Mouse (Mus musculus): Measurements from ENCODE around the gene Gpr153. TPM values are rescaled to one million over a fixed set of nuclear protein-coding genes. Genes with fewer than 3 reads are reported as not detected.

The Gpr153 gene
- polyA plus RNA-seq, 2 experiments: 33.0 to 56.5 TPM

DNA sequence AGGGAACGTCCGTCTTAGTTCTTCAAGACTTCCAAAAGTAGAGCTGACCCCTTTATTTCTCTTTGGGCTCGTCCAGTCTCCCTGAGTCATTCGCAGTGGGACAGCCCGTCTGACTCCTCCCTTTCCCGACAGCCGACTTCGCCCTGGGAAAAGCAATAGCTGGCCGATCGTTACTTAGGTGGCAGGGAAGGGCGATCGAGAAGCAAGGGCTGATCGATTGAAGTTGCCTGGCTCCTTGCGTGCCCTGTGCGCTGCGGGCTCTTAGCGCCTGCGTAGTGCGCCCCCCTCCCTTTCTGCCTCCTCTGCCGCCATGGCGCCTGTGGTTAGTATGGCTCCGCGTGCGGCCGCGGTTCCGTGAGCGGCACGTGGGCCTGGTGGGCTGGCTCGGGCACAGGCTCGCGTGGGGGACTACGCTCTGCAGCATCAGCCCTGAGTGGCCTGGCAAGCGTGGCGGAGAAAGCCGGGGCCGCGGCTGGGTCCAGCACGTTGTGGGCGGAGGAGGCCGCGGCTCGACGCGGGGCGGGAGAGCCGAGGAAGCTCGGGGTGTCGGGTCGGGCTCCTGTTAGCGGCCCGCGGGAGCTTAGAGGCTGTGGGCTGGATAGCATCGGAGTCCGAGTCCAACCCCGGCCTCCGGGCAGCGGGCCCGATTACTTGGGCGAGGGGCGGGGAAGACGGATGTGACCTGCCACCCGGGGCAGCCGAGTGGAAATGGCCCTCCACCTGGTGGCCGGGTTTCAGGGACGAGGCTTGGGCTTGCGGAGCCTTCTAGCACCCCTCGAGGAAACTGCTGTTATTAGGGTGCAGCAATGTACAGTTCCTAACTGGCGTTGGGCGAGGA, 51.8 kb downstream of the Gpr153 start, which contains the start of gene Rpl22:
Gene Rpl22, plus strand, starts transcription at position 169 of the 838 bp plus-strand sequence.
- peak; percentile 98 for DNase-seq (ENCODE audit: low spot score)
- Histone ChIP-seq H3K27ac (replicated peaks; ENCODE audit: low read depth, low read length) (peak within 1 kb of the TSS; percentile 67), H3K9me3 (ENCODE audit: control insufficient read depth, low read length) (no peaks in the 10 kb centered on the region), H3K4me2 (replicated peaks; ENCODE audit: low read depth, low read length, severe bottlenecking) (peak within 1 kb of the TSS; percentile 79), H3K36me3 (ENCODE audit: control insufficient read depth, insufficient read depth, low read length) (peaks cover 29% of the 10 kb centered on the region), H3K4me1 (ENCODE audit: control insufficient read depth, insufficient read depth, low read length) (peaks cover 10% of the 10 kb centered on the region), H3K4me3 (replicated peaks; ENCODE audit: low read length) (peak within 1 kb of the TSS; percentile 98), H3K27me3 (ENCODE audit: control insufficient read depth, insufficient read depth, low read length) (no peaks in the 10 kb centered on the region), H3K9ac (ENCODE audit: low read depth, low read length, severe bottlenecking) (peak within 1 kb of the TSS; percentile 96)
- 0 out of 2 replicates have a peak, but pooled peaks have one; percentile 29 for TF ChIP-seq POLR2A (IDR thresholded peaks at IDR 0.05; ENCODE audit: borderline replicate concordance, extremely low read depth, insufficient read depth, insufficient read length)
- peak; percentile 96 for ATAC-seq (ENCODE audit: low FRiP score, low read depth)
- WGBS: 2% methylated on average over 67 of the region's 70 CpGs

- ATAC-seq (ENCODE audit: low FRiP score, low read depth): no peak
Observed at GRCm38 (mm10) chr4:152326543-152326942, 52.5 kb downstream of the Gpr153 start.

DNA sequence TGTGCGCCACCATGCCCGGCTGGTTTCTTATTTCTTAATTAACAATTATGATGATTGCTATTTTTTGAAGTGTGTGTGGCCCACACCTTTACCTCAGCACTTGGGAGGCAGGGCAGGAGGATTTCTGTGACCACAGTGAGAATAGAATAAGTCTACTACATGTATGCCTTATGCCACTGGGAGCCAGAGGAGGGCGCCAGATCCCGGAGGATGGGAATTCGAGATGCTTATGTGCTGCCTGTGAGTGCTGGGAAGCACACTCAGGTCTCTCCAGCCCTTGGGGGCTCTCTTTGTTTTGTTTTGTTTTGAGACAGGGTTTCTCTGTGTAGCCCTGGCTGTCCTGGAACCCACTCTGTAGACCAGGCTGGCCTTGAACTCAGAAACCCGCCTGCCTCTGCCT, 54.7 kb downstream of the Gpr153 start:
- Histone ChIP-seq H3K4me3 (replicated peaks; ENCODE audit: low read length) (no peak overlapping the region), H3K27me3 (ENCODE audit: control insufficient read depth, insufficient read depth, low read length) (no peaks in the 10 kb centered on the region), H3K36me3 (ENCODE audit: control insufficient read depth, insufficient read depth, low read length) (peaks cover 57% of the 10 kb centered on the region), H3K27ac (replicated peaks; ENCODE audit: low read depth, low read length) (no peak overlapping the region), H3K9ac (ENCODE audit: low read depth, low read length, severe bottlenecking) (no peak overlapping the region), H3K9me3 (ENCODE audit: control insufficient read depth, low read length) (no peaks in the 10 kb centered on the region), H3K4me2 (replicated peaks; ENCODE audit: low read depth, low read length, severe bottlenecking) (no peak overlapping the region), H3K4me1 (ENCODE audit: control insufficient read depth, insufficient read depth, low read length) (peaks cover 10% of the 10 kb centered on the region)
- ATAC-seq (ENCODE audit: low FRiP score, low read depth) (no peak), DNase-seq (ENCODE audit: low spot score) (no peak)
- 77% methylated on average over 6 of the region's 6 CpGs for WGBS
- no peak for TF ChIP-seq POLR2A (IDR thresholded peaks at IDR 0.05; ENCODE audit: borderline replicate concordance, extremely low read depth, insufficient read depth, insufficient read length)

More at GRCm38 (mm10) chr4:152326543-152326942, 52.5 kb downstream of the Gpr153 start:
- no peak overlapping the region for H3K27ac ChIP-seq (replicated peaks; ENCODE audit: low read depth, low read length)
- H3K4me1 ChIP-seq (ENCODE audit: control insufficient read depth, insufficient read depth, low read length): peaks cover 10% of the 10 kb centered on the region
- DNase-seq (ENCODE audit: low spot score): no peak
- TF ChIP-seq POLR2A (IDR thresholded peaks at IDR 0.05; ENCODE audit: borderline replicate concordance, extremely low read depth, insufficient read depth, insufficient read length): no peak
- H3K9ac ChIP-seq (ENCODE audit: low read depth, low read length, severe bottlenecking): peak overlapping the region; percentile 96
- peak overlapping the region; percentile 79 for H3K4me2 ChIP-seq (replicated peaks; ENCODE audit: low read depth, low read length, severe bottlenecking)
- peak overlapping the region; percentile 98 for H3K4me3 ChIP-seq (replicated peaks; ENCODE audit: low read length)
- H3K9me3 ChIP-seq (ENCODE audit: control insufficient read depth, low read length): no peaks in the 10 kb centered on the region
- 1% methylated on average over 11 of the region's 11 CpGs for WGBS
- H3K36me3 ChIP-seq (ENCODE audit: control insufficient read depth, insufficient read depth, low read length): peaks cover 36% of the 10 kb centered on the region
- H3K27me3 ChIP-seq (ENCODE audit: control insufficient read depth, insufficient read depth, low read length): no peaks in the 10 kb centered on the region

DNA sequence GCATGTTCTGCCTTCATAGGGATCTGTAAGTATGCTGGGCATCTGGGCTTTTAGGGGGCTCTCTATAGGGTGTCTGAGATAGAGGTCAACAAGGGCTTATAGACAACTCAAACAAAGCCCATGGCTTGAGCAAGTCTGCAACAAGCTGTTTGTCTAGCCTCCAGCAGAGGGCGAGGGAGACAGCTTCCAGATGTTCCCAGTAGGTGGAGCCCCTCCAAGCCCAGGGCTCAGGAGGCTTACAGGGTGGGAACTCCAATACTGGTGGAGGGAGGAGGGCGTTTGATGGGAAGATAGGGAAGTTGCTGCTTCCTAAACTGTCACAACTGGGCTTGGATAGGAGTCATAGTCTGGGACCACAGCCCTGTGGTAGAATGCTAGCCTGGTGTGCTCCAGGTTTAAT, 58.9 kb downstream of the Gpr153 start:
- Histone ChIP-seq H3K27ac (replicated peaks; ENCODE audit: low read depth, low read length) (no peak overlapping the region), H3K9me3 (ENCODE audit: control insufficient read depth, low read length) (no peaks in the 10 kb centered on the region), H3K9ac (ENCODE audit: low read depth, low read length, severe bottlenecking) (no peak overlapping the region), H3K27me3 (ENCODE audit: control insufficient read depth, insufficient read depth, low read length) (no peaks in the 10 kb centered on the region), H3K36me3 (ENCODE audit: control insufficient read depth, insufficient read depth, low read length) (peaks cover 70% of the 10 kb centered on the region), H3K4me2 (replicated peaks; ENCODE audit: low read depth, low read length, severe bottlenecking) (no peak overlapping the region), H3K4me3 (replicated peaks; ENCODE audit: low read length) (no peak overlapping the region), H3K4me1 (ENCODE audit: control insufficient read depth, insufficient read depth, low read length) (no peaks in the 10 kb centered on the region)
- WGBS: 55% methylated on average over 2 of the region's 2 CpGs
- DNase-seq (ENCODE audit: low spot score) (peak; percentile 74), ATAC-seq (ENCODE audit: low FRiP score, low read depth) (peak; percentile 56; the same call in 1 of the 2 replicates)
- no peak for TF ChIP-seq POLR2A (IDR thresholded peaks at IDR 0.05; ENCODE audit: borderline replicate concordance, extremely low read depth, insufficient read depth, insufficient read length)

DNA sequence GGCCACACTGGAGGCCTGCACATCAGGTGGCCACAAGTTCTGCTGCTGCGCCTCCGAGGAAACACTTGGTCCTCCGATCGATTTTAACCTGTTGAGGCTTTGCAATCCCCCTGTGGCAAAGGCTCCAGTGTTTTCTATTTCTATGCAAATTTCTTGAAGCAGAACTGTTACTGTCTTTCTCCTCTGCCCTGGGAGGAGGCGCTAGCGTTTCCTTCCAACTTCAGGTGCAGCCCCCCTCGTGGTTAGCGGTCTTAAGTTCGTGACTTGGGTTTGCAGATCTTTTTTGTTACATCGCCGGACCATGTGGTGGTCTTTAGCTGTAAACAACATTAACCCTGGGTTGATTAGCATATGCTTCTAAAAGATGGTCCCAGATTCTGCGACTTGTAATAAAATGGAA, 59.6 kb downstream of the Gpr153 start:
- Histone ChIP-seq H3K9ac (ENCODE audit: low read depth, low read length, severe bottlenecking) (no peak overlapping the region), H3K36me3 (ENCODE audit: control insufficient read depth, insufficient read depth, low read length) (peaks cover 68% of the 10 kb centered on the region), H3K27me3 (ENCODE audit: control insufficient read depth, insufficient read depth, low read length) (peaks cover 5% of the 10 kb centered on the region), H3K9me3 (ENCODE audit: control insufficient read depth, low read length) (no peaks in the 10 kb centered on the region), H3K27ac (replicated peaks; ENCODE audit: low read depth, low read length) (no peak overlapping the region), H3K4me3 (replicated peaks; ENCODE audit: low read length) (no peak overlapping the region), H3K4me2 (replicated peaks; ENCODE audit: low read depth, low read length, severe bottlenecking) (no peak overlapping the region), H3K4me1 (ENCODE audit: control insufficient read depth, insufficient read depth, low read length) (no peaks in the 10 kb centered on the region)
- no peak for TF ChIP-seq POLR2A (IDR thresholded peaks at IDR 0.05; ENCODE audit: borderline replicate concordance, extremely low read depth, insufficient read depth, insufficient read length)
- WGBS: 96% methylated on average over 12 of the region's 12 CpGs
- ATAC-seq (ENCODE audit: low FRiP score, low read depth) (no peak), DNase-seq (ENCODE audit: low spot score) (no peak)

Other genes with a start within 250 kb of the Gpr153 start
- gene Zbtb48, start 246.6 kb upstream of the Gpr153 start, polyA plus RNA-seq (2012; rRNA removed): 31.2 and 41.5 TPM in 2 replicates
- gene Zbtb48, start 246.6 kb upstream of the Gpr153 start, polyA plus RNA-seq (2014; fragmentation: Nextera tagmentation; extraction: Ambion mirVana): 25.4 and 27.4 TPM in 2 replicates
- 1.0 and 1.7 TPM in 2 replicates for gene Tas1r1, start 235.7 kb upstream of the Gpr153 start, polyA plus RNA-seq (2012; rRNA removed)
- 0.93 and 1.3 TPM in 2 replicates for gene Tas1r1, start 235.7 kb upstream of the Gpr153 start, polyA plus RNA-seq (2014; fragmentation: Nextera tagmentation; extraction: Ambion mirVana)
- 28.5 and 33.4 TPM in 2 replicates for gene Nol9, start 234.9 kb upstream of the Gpr153 start, polyA plus RNA-seq (2012; rRNA removed)
- 25.9 and 32.2 TPM in 2 replicates for gene Nol9, start 234.9 kb upstream of the Gpr153 start, polyA plus RNA-seq (2014; fragmentation: Nextera tagmentation; extraction: Ambion mirVana)
- gene Plekhg5, start 201.7 kb upstream of the Gpr153 start, polyA plus RNA-seq (2012; rRNA removed): 25.0 and 36.2 TPM in 2 replicates
- gene Plekhg5, start 201.7 kb upstream of the Gpr153 start, polyA plus RNA-seq (2014; fragmentation: Nextera tagmentation; extraction: Ambion mirVana): 14.1 and 16.9 TPM in 2 replicates
- gene Tnfrsf25, start 158.3 kb upstream of the Gpr153 start, polyA plus RNA-seq (2012; rRNA removed): 5.6 and 6.0 TPM in 2 replicates
- 1.0 TPM in 2 replicates for gene Tnfrsf25, start 158.3 kb upstream of the Gpr153 start, polyA plus RNA-seq (2014; fragmentation: Nextera tagmentation; extraction: Ambion mirVana)
- gene Espn, start 121.9 kb upstream of the Gpr153 start, polyA plus RNA-seq (2012; rRNA removed): 1.7 TPM in 2 replicates
- gene Espn, start 121.9 kb upstream of the Gpr153 start, polyA plus RNA-seq (2014; fragmentation: Nextera tagmentation; extraction: Ambion mirVana): 1.4 and 1.7 TPM in 2 replicates
- 0.03 and 0.04 TPM in 2 replicates for gene Hes2, start 115.4 kb upstream of the Gpr153 start, polyA plus RNA-seq (2012; rRNA removed)
- gene Hes2, start 115.4 kb upstream of the Gpr153 start, polyA plus RNA-seq (2014; fragmentation: Nextera tagmentation; extraction: Ambion mirVana): not detected in 2 replicates
- gene Acot7, start 96.1 kb upstream of the Gpr153 start, polyA plus RNA-seq (2012; rRNA removed): 47.7 and 50.3 TPM in 2 replicates
- gene Acot7, start 96.1 kb upstream of the Gpr153 start, polyA plus RNA-seq (2014; fragmentation: Nextera tagmentation; extraction: Ambion mirVana): 47.3 and 48.4 TPM in 2 replicates
- 0.03 and 0.13 TPM in 2 replicates for gene Hes3, start 17.4 kb downstream of the Gpr153 start, polyA plus RNA-seq (2012; rRNA removed)
- gene Hes3, start 17.4 kb downstream of the Gpr153 start, polyA plus RNA-seq (2014; fragmentation: Nextera tagmentation; extraction: Ambion mirVana): not detected in 2 replicates
- 26.6 and 30.7 TPM in 2 replicates for gene Icmt, start 23.0 kb downstream of the Gpr153 start, polyA plus RNA-seq (2012; rRNA removed)
- 27.6 and 32.7 TPM in 2 replicates for gene Icmt, start 23.0 kb downstream of the Gpr153 start, polyA plus RNA-seq (2014; fragmentation: Nextera tagmentation; extraction: Ambion mirVana)
- gene Rnf207, start 44.8 kb downstream of the Gpr153 start, polyA plus RNA-seq (2012; rRNA removed): 0.92 and 1.1 TPM in 2 replicates
- 0.39 and 0.50 TPM in 2 replicates for gene Rnf207, start 44.8 kb downstream of the Gpr153 start, polyA plus RNA-seq (2014; fragmentation: Nextera tagmentation; extraction: Ambion mirVana)
- gene Rpl22, start 51.5 kb downstream of the Gpr153 start, polyA plus RNA-seq (2012; rRNA removed): 296 and 760 TPM in 2 replicates
- gene Rpl22, start 51.5 kb downstream of the Gpr153 start, polyA plus RNA-seq (2014; fragmentation: Nextera tagmentation; extraction: Ambion mirVana): 422 and 460 TPM in 2 replicates
- 0.72 and 0.83 TPM in 2 replicates for gene Chd5, start 64.4 kb downstream of the Gpr153 start, polyA plus RNA-seq (2012; rRNA removed)
- gene Chd5, start 64.4 kb downstream of the Gpr153 start, polyA plus RNA-seq (2014; fragmentation: Nextera tagmentation; extraction: Ambion mirVana): 0.07 and 0.54 TPM in 2 replicates
- 4.6 and 6.9 TPM in 2 replicates for gene Nphp4, start 202.5 kb downstream of the Gpr153 start, polyA plus RNA-seq (2012; rRNA removed)
- 2.2 and 3.1 TPM in 2 replicates for gene Nphp4, start 202.5 kb downstream of the Gpr153 start, polyA plus RNA-seq (2014; fragmentation: Nextera tagmentation; extraction: Ambion mirVana)
- 4.6 and 5.8 TPM in 2 replicates for gene Kcnab2, start 203.6 kb downstream of the Gpr153 start, polyA plus RNA-seq (2012; rRNA removed)
- 7.1 and 7.2 TPM in 2 replicates for gene Kcnab2, start 203.6 kb downstream of the Gpr153 start, polyA plus RNA-seq (2014; fragmentation: Nextera tagmentation; extraction: Ambion mirVana)